Mouse (Mus musculus) WW6 (cell line): ENCODE results near the gene B4galt3.
"Not testable (repeated sequence)": the region's sequence is repeated elsewhere in the genome, so short reads cannot be mapped to it uniquely, and the experiment has no call there.

ENCODE experiments used
- DNase-seq: peaks from one replicate; pipeline ENCODE4 v3.0.0-alpha.2; 2013; ENCODE audit warnings: low read depth, low spot score

B4galt3 gene

DNA sequence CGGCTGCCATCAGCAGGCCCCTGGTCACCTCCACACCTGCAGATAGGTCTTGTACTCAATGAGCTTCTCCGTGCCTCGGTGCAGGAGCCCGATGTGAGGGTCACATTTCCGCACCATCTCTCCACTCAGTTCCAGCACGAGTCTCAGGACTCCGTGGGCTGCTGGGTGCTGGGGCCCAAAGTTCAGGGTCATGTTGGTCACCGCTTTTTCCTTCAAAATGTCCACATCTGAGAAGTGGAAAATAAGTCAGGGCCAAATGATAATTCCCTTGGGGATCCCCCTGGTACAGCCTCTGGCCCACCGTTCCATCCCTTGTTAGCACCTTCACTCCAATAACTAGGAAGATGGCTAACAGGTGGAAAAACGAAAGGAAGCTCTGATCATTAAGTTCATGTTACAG lies 29.2 kb upstream of the B4galt3 start:
- DNase-seq: no peak

DNA sequence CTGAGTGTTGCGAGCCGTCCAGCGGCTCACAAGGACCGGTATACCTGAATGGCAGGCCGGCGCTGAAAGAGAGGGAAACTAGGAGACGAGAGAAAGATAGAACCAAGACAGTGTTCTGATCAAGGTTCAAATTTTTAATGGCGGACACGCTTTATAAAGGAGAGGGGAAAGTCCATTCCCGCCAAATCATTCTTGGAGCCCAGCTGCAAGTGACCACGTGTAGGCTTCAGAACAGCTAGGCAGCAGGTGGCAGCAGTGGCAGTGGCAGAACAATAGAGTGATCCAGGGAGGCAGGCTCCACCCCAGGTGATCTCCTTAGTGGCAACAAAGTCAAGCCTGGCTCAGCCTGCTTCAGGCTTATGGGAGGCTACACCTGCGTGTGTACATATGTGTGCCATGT lies 28.2 kb upstream of the B4galt3 start:
- not testable (repeated sequence) for DNase-seq

DNA sequence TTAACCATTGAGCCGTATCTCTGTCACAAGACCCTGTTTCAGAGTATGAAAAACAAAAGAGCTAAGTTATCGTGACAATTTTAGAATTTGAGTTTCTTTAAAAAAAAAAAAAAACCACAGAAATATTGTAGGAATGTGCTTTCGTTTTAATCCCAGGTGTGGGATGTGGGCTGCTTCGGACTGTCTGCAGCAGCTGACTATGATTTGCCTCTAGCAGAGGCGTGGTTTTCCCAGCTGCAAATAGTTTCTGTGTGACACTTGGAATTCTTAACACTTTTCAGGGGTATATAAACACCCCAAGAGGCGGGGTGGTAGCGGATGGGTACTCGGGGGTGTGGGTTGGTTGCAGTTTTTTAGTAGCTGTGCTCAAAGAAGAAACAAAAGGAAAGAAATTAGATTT lies 24.8 kb upstream of the B4galt3 start:
- DNase-seq: no peak

DNA sequence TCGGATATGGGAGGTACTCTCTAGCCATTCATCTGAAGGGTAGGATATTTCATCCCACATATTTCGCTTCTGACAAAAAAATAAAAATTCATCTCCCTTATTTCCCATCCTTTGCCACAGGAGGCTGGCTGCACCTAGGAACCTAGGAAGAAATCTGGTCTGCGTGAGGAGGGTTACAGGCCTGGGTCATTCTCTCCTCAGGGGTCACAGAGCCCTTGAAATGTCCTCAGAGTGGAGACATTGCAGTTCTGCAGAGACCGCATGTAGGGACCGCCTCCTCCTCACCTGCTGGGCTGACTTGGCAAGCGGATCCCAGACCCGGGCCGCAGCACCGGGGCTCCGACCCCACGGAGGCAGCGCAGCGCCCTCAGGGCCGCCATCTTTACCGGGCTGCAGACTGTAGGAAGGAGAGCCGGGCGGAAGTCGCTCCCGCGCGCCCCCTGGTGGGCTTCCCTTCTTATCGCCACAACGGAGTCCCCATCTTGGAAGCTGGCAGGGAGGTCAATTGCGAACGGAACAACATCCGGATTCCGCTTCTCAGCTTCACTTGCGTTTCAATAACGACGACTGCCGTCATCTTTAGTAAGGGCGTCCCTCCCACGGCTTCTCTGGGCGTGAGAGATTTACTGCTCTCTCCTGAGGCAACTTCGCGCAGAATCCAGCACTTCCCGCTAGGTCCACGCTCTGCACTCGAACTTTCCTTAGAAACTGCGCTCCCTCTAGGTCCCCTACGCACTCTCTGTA lies 23.2 kb upstream of the B4galt3 start:
- peak; percentile 95 for DNase-seq

DNA sequence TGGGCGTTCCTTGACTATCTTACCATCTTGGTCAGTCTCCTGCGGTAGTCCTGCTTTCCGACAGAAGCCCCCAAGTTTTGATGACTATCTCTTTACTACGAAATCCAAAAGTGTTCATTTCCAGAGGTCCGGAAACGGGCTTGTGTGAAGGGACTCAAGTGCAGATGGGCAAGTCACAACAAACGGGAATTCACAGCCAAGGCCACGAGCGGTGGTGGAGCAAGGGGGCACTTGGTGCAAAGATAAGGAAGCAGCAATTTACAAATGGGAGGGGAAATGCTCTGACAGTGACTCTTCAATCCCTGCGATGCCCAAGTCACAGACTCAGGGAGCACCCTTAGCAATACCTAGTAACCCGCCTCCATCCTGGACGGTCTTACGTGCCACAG lies 22.7 kb upstream of the B4galt3 start:
- DNase-seq: no peak

DNA sequence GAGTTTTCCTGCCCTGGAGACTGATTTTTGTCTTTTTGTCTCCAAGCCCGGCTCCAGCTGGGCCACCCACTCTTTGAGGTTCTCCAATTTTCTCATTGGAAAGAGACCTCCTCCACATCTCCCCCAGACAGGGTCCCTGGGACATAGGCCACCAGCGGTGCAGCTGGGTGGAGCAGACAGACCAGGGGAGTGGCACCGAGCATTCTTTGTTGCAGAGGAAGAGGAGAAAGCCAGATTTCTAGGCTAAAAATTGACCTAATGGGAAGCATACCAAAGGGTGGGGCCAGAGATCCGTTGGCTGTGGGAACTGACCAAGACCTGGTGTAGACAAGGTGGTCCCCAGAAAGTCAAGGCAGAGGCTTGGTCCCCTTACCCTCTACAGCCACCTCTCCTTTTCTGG lies 22.2 kb upstream of the B4galt3 start:
- no peak for DNase-seq

DNA sequence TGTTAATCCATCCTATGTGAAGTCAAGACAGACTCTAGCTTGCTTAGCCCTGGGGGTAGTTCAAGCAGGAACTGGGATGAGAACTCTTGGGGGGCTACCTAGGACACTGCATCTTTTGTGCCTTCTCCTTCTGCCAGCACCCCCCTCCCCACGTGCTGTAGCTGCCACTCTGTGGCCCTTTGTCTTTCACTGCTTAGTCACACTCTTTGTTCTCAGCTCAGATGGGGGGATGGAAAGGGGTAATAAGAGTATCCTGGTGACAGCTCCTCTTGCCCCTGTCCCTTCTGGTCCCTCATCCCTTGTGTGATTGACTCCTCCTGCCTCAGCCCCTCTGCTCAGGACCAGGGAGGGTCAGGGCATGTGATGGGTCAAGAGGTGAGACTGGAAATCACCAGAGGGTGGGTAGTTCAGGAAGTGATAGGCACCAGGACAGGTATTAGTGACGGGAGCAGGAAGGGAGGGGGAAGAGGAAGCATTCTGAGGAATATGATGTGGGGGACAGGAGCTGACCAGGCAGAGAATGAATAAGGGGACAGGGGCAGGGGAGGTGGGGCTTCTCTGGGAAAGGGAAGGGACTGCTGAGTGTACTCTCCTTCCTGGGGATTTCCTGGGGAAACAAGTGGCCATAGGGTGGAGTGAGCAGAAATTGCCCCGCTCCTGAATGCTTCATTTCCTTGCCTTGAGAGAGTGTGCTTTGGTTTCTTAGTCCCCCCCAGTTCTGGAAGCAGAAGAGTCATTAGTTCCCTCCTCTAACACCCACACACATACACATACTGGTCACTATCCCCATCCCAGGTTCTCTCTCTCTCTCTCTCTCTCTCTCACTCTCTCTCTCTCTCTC lies 21.5 kb upstream of the B4galt3 start:
- no peak for DNase-seq

DNA sequence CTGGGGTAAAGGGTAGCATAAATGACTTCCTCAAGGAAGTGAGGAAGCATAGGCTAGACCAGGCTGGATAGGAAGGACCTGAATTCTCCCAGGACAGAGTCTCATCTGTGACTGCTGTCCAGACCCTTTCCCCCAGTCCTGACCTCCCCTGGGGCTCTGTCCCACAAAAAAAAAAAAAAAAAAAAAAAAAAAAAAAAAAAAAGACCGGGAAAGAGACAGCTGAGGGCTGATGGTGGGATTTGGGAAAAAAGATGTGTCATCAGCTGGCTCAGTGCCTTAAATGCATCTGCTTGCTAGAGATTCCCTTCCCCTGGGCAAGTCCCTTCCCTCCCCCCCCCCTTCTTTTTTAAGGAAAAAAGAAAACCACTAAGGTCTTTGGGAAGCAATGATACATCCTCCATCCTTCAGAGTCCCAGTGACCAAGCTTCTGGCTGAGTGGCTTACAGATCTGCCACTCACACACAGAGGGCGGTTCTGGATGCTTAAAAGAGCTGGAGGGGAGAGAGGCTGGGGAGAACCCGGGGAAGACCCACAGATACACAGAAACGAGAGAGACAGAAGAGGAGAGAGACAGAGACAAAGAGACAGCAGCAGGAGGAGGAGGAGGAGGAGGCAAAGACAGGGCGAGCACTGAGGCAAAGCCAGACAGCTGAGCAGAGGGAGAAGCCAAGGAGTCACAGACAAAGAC lies 20.1 kb upstream of the B4galt3 start, which contains the start of gene Adamts4:
Adamts4 (plus strand) TSS at position 509 of the 688 bp plus-strand sequence.
- no peak for DNase-seq

DNA sequence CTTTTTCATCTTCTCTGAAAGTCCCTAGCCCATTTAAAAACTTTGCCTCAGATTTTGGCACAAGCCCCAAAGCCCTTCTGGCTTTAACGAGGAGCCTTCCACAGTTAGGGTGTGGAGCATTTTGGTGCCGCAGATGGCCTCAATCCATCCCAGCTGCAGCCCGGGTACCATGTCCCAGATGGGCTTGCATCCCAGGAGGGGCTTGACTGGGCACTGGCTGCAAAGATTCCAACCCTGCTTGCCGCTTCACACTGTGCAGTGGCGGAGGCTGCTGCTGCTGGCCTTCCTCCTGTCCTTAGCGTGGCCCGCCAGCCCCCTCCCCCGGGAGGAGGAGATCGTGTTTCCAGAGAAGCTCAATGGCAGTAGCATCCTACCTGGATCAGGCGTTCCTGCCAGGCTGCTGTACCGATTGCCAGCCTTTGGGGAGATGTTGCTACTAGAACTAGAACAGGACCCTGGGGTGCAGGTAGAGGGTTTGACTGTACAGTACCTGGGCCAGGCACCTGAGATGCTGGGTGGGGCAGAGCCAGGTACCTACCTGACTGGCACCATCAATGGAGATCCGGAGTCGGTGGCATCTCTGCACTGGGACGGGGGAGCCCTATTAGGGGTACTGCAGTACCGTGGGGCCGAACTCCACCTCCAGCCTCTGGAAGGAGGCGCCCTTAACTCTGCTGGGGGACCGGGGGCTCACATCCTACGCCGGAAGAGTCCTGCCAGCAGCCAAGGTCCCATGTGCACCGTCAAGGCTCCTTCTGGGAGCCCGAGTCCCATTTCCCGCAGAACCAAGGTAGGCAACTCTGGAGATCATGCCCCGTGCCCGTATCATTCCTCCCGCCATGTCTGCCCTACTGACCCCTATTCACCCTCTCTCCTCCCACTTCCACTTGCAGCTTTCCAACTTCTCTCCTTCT lies 19.2 kb upstream of the B4galt3 start, which contains the start of gene Ndufs2:
Ndufs2 (minus strand) TSS at position 709 of the 914 bp plus-strand sequence.
- no peak for DNase-seq

DNA sequence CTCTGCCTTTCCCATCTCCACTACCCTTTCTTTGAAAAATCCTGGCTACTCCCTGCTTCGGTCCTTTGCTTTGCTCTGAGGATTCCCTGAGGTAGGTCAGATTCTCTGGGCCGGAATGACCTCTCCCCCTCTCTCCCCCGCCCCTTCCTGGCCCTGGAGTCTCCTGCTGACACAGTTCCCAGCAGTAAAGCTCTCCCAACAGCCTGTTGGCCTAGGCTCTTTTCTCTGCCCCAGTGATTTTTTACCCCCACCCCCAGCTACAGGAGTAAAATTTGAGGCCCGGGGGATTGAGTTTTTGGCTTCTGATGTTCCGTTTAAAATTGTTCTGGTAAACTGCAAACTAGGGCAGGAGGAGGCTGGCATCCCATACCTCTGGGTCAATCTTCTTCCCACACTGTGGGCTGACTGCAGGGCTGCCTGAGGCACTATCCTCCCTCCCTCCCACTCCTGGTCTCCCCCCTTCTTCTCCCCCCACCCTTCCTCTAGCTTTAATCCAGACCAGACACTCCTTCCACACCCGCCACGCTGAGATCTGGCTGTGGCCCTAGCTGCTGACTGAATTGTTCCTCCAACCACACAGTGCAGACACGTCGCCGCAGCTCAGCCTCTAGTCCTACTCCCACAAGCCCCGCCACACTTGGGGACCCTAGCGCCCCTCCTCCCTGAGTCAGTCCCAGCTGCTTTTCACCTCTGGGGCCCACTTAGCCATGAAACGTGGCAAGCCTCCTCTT lies 18.4 kb upstream of the B4galt3 start:
- DNase-seq: no peak

DNA sequence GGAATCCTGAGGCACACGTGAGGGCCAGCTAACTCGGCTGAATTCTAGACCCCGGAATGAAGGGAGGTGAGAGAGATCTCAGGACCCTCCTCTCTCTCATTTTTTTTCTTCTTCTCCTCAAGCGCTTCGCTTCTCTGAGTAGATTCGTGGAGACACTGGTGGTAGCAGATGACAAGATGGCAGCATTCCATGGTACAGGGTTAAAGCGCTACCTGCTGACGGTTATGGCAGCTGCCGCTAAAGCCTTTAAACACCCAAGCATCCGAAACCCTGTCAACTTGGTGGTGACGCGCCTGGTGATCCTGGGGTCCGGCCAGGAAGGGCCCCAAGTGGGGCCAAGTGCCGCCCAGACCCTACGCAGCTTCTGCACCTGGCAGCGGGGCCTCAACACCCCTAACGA lies 17.7 kb upstream of the B4galt3 start:
- DNase-seq: no peak

DNA sequence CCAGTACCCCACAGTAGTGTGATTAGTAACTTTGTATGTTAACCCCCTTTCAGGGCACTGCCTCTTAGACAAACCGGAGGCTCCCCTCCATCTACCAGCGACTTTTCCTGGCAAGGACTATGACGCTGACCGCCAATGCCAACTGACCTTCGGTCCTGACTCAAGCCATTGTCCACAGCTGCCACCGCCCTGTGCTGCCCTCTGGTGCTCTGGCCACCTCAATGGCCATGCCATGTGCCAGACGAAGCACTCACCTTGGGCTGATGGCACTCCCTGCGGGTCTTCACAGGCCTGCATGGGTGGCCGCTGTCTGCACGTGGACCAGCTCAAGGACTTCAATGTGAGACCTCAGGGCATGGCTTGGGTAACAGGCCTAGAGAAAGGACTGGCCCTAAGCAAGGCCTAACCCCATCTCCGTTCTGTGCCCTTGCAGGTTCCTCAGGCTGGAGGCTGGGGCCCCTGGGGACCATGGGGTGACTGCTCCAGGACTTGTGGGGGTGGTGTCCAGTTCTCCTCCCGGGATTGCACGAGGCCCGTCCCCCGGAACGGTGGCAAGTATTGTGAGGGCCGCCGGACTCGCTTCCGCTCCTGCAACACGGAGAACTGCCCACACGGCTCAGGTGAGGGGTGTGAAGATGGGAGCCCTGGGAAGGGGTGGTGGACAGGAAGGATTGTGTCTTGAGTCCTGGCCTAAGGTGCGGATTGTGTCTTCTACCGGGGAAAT lies 13.9 kb upstream of the B4galt3 start:
- no peak for DNase-seq

DNA sequence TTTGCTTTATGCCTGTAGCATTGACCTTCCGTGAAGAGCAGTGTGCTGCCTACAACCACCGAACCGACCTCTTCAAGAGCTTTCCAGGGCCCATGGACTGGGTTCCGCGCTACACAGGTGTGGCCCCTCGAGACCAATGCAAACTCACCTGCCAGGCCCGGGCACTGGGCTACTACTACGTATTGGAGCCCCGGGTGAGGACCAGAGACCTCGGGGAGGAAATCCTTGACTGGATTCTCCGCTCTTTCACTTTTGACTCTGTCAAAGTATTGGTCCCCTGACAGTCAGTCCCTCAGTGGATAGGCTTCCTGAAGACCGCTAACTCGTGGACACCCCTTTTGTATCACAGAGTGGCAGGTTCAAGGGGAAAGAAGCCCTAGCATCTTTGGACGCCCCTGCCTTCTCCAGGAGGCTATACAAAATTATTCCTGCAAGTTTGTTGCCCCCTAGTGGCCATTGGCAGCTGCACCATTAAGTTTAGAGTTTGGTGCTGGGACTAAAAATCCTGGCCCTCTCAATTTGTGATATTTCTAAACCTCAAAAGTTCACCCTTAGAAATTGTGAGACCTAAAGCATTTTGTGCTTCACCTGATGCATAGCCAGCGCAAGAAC lies 13.1 kb upstream of the B4galt3 start:
- no peak for DNase-seq

DNA sequence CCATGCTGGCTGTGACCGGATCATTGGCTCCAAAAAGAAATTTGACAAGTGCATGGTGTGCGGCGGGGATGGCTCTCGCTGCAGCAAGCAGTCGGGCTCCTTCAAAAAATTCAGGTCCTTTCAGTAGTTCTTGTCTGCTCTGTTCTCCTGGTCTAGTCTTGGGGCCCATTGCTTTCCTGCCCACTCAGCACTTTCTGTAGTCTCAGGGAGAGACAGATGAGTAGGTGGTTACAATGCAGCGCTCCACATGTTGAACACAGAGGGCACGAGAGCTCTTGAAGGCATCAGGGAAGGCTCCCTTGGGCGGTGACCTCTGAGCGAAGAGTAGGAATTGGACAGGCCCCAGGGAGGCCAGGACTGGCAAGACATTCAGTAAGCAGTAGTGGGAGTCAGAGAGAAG lies 12.3 kb upstream of the B4galt3 start:
- no peak for DNase-seq

DNA sequence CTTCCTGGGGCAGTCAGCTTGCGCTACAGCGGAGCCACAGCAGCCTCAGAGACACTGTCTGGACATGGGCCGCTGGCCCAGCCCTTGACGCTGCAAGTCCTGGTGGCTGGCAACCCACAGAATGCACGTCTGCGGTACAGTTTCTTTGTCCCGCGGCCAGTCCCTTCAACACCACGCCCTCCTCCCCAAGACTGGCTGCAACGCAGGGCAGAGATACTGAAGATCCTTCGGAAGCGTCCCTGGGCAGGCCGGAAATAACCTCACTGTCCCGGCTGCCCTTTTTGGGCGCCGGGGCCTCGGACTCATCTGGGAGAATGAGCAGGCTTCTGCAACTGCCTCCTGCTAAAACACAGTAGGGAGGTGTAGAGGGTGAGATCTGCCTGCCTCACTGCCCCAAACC lies 11.2 kb upstream of the B4galt3 start:
- no peak for DNase-seq

DNA sequence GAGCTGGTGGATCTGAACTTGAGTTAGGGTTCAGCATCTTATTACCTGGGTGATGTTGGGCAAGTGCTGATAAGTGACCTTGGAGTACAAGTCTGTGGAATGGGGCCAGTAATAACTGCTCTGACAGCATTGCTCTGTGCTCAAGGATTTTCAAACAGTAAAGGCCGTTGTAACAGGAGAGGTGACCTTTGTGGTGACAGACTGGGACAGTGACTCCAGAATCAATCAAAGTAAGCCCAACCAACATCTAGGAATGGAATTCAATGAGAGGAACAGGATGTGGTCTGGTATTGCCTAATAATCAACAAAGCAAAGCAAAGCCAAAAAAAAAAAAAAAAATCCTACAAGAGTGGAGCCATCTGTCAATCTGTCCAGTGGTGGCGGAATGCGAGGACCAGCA lies 9.8 kb upstream of the B4galt3 start:
- no peak for DNase-seq

DNA sequence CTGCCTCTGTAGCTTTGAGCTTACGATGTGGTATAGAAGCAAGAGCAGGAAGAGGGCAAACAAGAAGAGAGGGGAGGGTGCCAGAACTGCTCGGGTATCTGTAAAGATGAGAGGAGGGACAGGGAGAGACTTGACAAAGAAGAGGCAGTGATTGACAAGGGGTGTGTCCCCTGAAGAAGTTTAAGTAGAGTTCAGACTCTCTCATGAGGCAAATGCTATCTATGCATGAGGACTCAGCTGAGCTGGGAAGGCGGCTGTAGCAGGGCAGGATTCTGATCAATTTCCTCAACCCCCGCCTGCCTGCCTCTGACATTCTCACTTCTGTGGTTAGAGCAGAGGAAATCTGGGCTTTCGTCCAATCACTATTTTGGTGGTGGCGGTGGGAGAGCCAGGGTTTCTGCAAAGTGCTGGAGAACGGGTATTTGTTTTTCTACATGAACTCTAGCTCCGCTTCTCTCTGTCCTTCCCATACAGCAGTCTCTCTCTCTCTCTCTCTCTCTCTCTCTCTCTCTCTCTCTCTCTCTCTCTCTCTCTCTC lies 7.5 kb upstream of the B4galt3 start:
- DNase-seq: no peak

DNA sequence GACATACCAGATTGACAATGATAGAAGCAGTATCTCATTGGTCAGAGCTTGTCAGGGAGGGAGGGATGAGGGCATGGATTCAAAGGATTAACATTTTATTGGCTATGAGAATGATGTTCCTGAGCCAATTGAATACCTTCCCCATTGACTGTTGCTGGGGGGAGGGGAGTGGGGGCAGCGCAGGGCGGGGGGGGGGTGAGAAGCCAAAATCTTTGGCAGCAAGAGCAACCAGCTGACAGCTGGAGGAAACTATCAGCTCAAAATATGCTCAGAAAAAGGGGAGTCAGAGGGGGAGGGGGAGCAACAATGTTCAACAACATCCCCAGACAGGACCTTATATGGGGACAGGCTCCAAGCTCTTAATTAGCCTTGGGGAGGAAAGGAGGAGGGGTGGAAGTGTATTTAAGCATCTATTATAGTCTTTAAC lies 6.9 kb upstream of the B4galt3 start:
- no peak for DNase-seq
